Mouse (Mus musculus): Measurements from ENCODE around the gene Clcc1. TPM values are rescaled to one million over a fixed set of nuclear protein-coding genes. Genes with fewer than 3 reads are reported as not detected.

Gene Clcc1
- polyA plus RNA-seq, 1 experiment: 37.9 TPM

- TF ChIP-seq POLR2A (IDR thresholded peaks at IDR 0.05; ENCODE audit: low read depth, low read length) (no peak), CTCF (IDR thresholded peaks at IDR 0.05; ENCODE audit: borderline replicate concordance, insufficient read depth, low read length) (no peak; the same call in 1 of the 2 replicates)
- Histone ChIP-seq H3K4me3 (ENCODE audit: insufficient read depth, low read length) (peak overlapping the region; percentile 89), H3K27ac (ENCODE audit: insufficient read depth, low read length) (peak overlapping the region; percentile 28; the same call in 1 of the 2 replicates), H3K4me1 (ENCODE audit: control insufficient read depth, insufficient read depth, low read length) (peaks cover 3% of the 10 kb centered on the region)
Measured at GRCm38 (mm10) chr3:108721076-108721991, 67.6 kb downstream of the Clcc1 start.

GRCm38 (mm10) chr3:108722036-108722872, 68.5 kb downstream of the Clcc1 start, which contains the start of gene Gpsm2:
Gene Gpsm2 (minus strand): TSS chr3:108722309.
- peak; percentile 92 for TF ChIP-seq POLR2A (IDR thresholded peaks at IDR 0.05; ENCODE audit: low read depth, low read length)
- TF ChIP-seq CTCF (IDR thresholded peaks at IDR 0.05; ENCODE audit: borderline replicate concordance, insufficient read depth, low read length): no peak
- Histone ChIP-seq H3K4me3 (ENCODE audit: insufficient read depth, low read length) (peak within 1 kb of the TSS; percentile 89), H3K27ac (ENCODE audit: insufficient read depth, low read length) (peak within 1 kb of the TSS; percentile 60; the same call in 1 of the 2 replicates), H3K4me1 (ENCODE audit: control insufficient read depth, insufficient read depth, low read length) (peaks cover 3% of the 10 kb centered on the region)

DNA sequence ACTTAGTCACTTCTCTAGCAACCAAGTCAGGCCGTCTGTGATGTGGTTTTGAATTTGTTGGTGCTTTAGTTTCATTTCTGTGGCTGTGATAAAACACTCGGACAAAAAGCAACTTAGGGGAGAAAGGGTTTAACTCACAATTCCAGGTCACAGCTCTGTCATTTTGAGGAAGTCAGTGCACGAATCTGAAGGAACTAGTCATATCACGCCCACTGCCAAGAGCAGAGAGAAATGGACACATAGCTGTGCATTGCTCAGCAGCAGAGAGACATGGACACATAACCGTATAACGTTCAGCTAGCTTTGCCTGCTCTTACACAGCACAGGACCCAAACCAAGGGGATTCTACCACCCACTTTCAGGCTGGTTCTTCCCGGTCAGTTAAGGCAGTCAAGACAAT, 72.7 kb downstream of the Clcc1 start:
- no peak overlapping the region for H3K27ac ChIP-seq (ENCODE audit: insufficient read depth, low read length)
- TF ChIP-seq CTCF (IDR thresholded peaks at IDR 0.05; ENCODE audit: borderline replicate concordance, insufficient read depth, low read length) (no peak), POLR2A (IDR thresholded peaks at IDR 0.05; ENCODE audit: low read depth, low read length) (no peak)
- H3K4me1 ChIP-seq (ENCODE audit: control insufficient read depth, insufficient read depth, low read length): no peaks in the 10 kb centered on the region
- H3K4me3 ChIP-seq (ENCODE audit: insufficient read depth, low read length): no peak overlapping the region

DNA sequence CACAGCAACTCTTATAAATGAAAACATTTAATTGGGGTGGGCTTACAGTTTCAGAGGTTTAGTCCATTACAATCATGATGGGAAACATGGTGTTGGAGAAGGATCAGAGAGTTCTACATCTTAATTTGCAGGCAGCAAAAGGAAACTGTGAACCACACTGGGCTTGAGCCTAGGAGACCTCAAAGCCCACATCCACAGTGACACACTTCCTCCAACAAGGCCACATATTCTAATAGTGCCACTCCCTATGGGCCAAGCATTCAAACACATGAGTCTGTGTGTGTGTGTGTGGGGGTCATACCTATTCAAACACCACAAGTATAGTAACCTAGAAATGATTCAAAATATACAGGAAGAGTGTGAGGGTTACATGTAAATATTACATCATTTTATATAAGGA, 73.6 kb downstream of the Clcc1 start:
- Histone ChIP-seq H3K27ac (ENCODE audit: insufficient read depth, low read length) (no peak overlapping the region), H3K4me3 (ENCODE audit: insufficient read depth, low read length) (no peak overlapping the region), H3K4me1 (ENCODE audit: control insufficient read depth, insufficient read depth, low read length) (no peaks in the 10 kb centered on the region)
- TF ChIP-seq CTCF (IDR thresholded peaks at IDR 0.05; ENCODE audit: borderline replicate concordance, insufficient read depth, low read length): no peak
- no peak for TF ChIP-seq POLR2A (IDR thresholded peaks at IDR 0.05; ENCODE audit: low read depth, low read length)

- Histone ChIP-seq H3K4me1 (ENCODE audit: control insufficient read depth, insufficient read depth, low read length) (no peaks in the 10 kb centered on the region), H3K4me3 (ENCODE audit: insufficient read depth, low read length) (no peak overlapping the region), H3K27ac (ENCODE audit: insufficient read depth, low read length) (no peak overlapping the region)
- TF ChIP-seq CTCF (IDR thresholded peaks at IDR 0.05; ENCODE audit: borderline replicate concordance, insufficient read depth, low read length) (no peak), POLR2A (IDR thresholded peaks at IDR 0.05; ENCODE audit: low read depth, low read length) (no peak)
Measured at GRCm38 (mm10) chr3:108727776-108728175, 74.1 kb downstream of the Clcc1 start.

Other genes starting within 250 kb of the Clcc1 start
- gene Celsr2, start 238.4 kb upstream of the Clcc1 start, polyA plus RNA-seq (2011; ENCODE audit: insufficient read length, low read depth, missing spikeins): 1.8 and 1.9 TPM in 2 replicates
- gene Sars, start 208.7 kb upstream of the Clcc1 start, polyA plus RNA-seq (2011; ENCODE audit: insufficient read length, low read depth, missing spikeins): 346 and 376 TPM in 2 replicates
- gene 1700013F07Rik, start 119.8 kb upstream of the Clcc1 start, polyA plus RNA-seq (2011; ENCODE audit: insufficient read length, low read depth, missing spikeins): not detected in 2 replicates
- not detected in 2 replicates for gene 5330417C22Rik, start 117.4 kb upstream of the Clcc1 start, polyA plus RNA-seq (2011; ENCODE audit: insufficient read length, low read depth, missing spikeins)
- gene Tmem167b, start 91.4 kb upstream of the Clcc1 start, polyA plus RNA-seq (2011; ENCODE audit: insufficient read length, low read depth, missing spikeins): 63.4 and 72.1 TPM in 2 replicates
- 33.9 and 37.0 TPM in 2 replicates for gene Taf13, start 82.2 kb upstream of the Clcc1 start, polyA plus RNA-seq (2011; ENCODE audit: insufficient read length, low read depth, missing spikeins)
- gene Wdr47, start 62.6 kb upstream of the Clcc1 start, polyA plus RNA-seq (2011; ENCODE audit: insufficient read length, low read depth, missing spikeins): 17.9 and 18.2 TPM in 2 replicates
- gene Gpsm2, start 68.4 kb downstream of the Clcc1 start, polyA plus RNA-seq (2011; ENCODE audit: insufficient read length, low read depth, missing spikeins): 26.8 and 56.0 TPM in 2 replicates
- 0.18 and 0.79 TPM in 2 replicates for gene Aknad1, start 85.7 kb downstream of the Clcc1 start, polyA plus RNA-seq (2011; ENCODE audit: insufficient read length, low read depth, missing spikeins)
- 43.0 and 53.9 TPM in 2 replicates for gene Stxbp3, start 186.6 kb downstream of the Clcc1 start, polyA plus RNA-seq (2011; ENCODE audit: insufficient read length, low read depth, missing spikeins)
- gene Fndc7, start 236.1 kb downstream of the Clcc1 start, polyA plus RNA-seq (2011; ENCODE audit: insufficient read length, low read depth, missing spikeins): not detected in 2 replicates